Comparison of ENCODE assay signal across 9 mouse cellular contexts in genomic region chr5:111378126-111378993, GRCm38 (mm10). TPM values are rescaled to one million over a fixed set of nuclear protein-coding genes. Genes with fewer than 3 reads are reported as not detected.
A peak's percentile ranks its signal among the peaks of the same experiment; 100 is the strongest.
DNase-seq lines count a peak whose midpoint lies in the region; ATAC-seq and TF ChIP-seq lines count a peak whose summit lies in the region.
"Had no signal": no experiment of that assay in that cellular context is flagged by ENCODE, and none has a peak within 500 bp of the region (broad histone marks: within the 10 kb centered on the region; RNA-seq: fewer than 3 reads in every experiment).

No protein-coding gene starts in this region.

- WGBS in forebrain, embryonic 14.5 days = 71% methylated on average over 7 of the region's 7 CpGs
- 77% methylated on average over 7 of the region's 7 CpGs for WGBS in forebrain, embryonic 15.5 days
- 67% methylated on average over 7 of the region's 7 CpGs for WGBS in intestine, postnatal 0 days

- peaks cover 84% of the 10 kb centered on the region for H3K36me3 ChIP-seq in forebrain, embryonic 14.5 days (ENCODE audit: control insufficient read depth, insufficient read depth, low read length)
- peaks cover 39% of the 10 kb centered on the region for H3K36me3 ChIP-seq in forebrain, embryonic 15.5 days
- H3K36me3 ChIP-seq in intestine, postnatal 0 days (ENCODE audit: control insufficient read depth, insufficient read depth) = peaks cover 72% of the 10 kb centered on the region

- DNase-seq in forebrain, embryonic 14.5 days (ENCODE audit: low spot score) = peak; percentile 61
- DNase-seq in layer of hippocampus, adult 2 months (ENCODE audit: low spot score in 2 of 2) = no peak
- DNase-seq in layer of hippocampus, postnatal 10 days (ENCODE audit: low spot score in 2 of 2) = no peak
- DNase-seq in adipocyte (ENCODE audit: low spot score) = peak; percentile 92
- DNase-seq in right cerebral cortex, postnatal 25 days = no peak
- DNase-seq in right cerebral cortex, postnatal 4 days = no peak

- H3K9ac ChIP-seq in forebrain, embryonic 14.5 days (ENCODE audit: low read length) = no peak overlapping the region
- no peak overlapping the region for H3K9ac ChIP-seq in forebrain, embryonic 15.5 days (replicated peaks)
- no peak overlapping the region for H3K9ac ChIP-seq in intestine, postnatal 0 days (ENCODE audit: low read depth, low read length)

- no peak for ATAC-seq in forebrain, embryonic 14.5 days
- no peak for ATAC-seq in forebrain, embryonic 15.5 days (replicated peaks)
- ATAC-seq in intestine, postnatal 0 days = no peak

- H3K4me3 ChIP-seq in forebrain, embryonic 14.5 days (ENCODE audit: low read depth, low read length) = no peak overlapping the region
- no peak overlapping the region for H3K4me3 ChIP-seq in forebrain, embryonic 15.5 days
- no peak overlapping the region for H3K4me3 ChIP-seq in layer of hippocampus, adult 2 months
- no peak overlapping the region for H3K4me3 ChIP-seq in intestine, postnatal 0 days (ENCODE audit: low read depth, low read length)
- H3K4me3 ChIP-seq: erythroblast, embryonic 14.5 days had no signal

- no peak overlapping the region for H3K27ac ChIP-seq in forebrain, embryonic 14.5 days (ENCODE audit: low read depth, low read length)
- H3K27ac ChIP-seq in forebrain, embryonic 15.5 days (replicated peaks) = no peak overlapping the region
- no peak overlapping the region for H3K27ac ChIP-seq in layer of hippocampus, adult 2 months
- no peak overlapping the region for H3K27ac ChIP-seq in intestine, postnatal 0 days (ENCODE audit: low read depth, low read length)

- peak; percentile 64 for TF ChIP-seq CTCF in layer of hippocampus, adult 2 months (conservative IDR thresholded peaks at IDR 0.05)
- peak; percentile 53 for TF ChIP-seq CTCF in intestine, postnatal 0 days (IDR thresholded peaks at IDR 0.05; ENCODE audit: low read depth)

- no peaks in the 10 kb centered on the region for H3K9me3 ChIP-seq in forebrain, embryonic 14.5 days (replicated peaks; ENCODE audit: control insufficient read depth, low read length)
- H3K9me3 ChIP-seq in forebrain, embryonic 15.5 days = no peaks in the 10 kb centered on the region
- no peaks in the 10 kb centered on the region for H3K9me3 ChIP-seq in intestine, postnatal 0 days (ENCODE audit: control insufficient read depth)

- H3K4me1 ChIP-seq in forebrain, embryonic 14.5 days (ENCODE audit: control insufficient read depth, insufficient read depth, low read length) = no peaks in the 10 kb centered on the region
- no peaks in the 10 kb centered on the region; the same call in 1 of the 2 replicates for H3K4me1 ChIP-seq in forebrain, embryonic 15.5 days
- no peaks in the 10 kb centered on the region for H3K4me1 ChIP-seq in intestine, postnatal 0 days (replicated peaks; ENCODE audit: control insufficient read depth, insufficient read depth, low read length)

- H3K4me2 ChIP-seq in forebrain, embryonic 14.5 days (ENCODE audit: low read length) = no peak overlapping the region
- no peak overlapping the region for H3K4me2 ChIP-seq in forebrain, embryonic 15.5 days (replicated peaks)
- no peak overlapping the region for H3K4me2 ChIP-seq in intestine, postnatal 0 days (replicated peaks; ENCODE audit: low read depth)

- H3K27me3 ChIP-seq in forebrain, embryonic 14.5 days (replicated peaks; ENCODE audit: control insufficient read depth, insufficient read depth, low read length) = no peaks in the 10 kb centered on the region
- H3K27me3 ChIP-seq in forebrain, embryonic 15.5 days = no peaks in the 10 kb centered on the region
- H3K27me3 ChIP-seq in intestine, postnatal 0 days (replicated peaks; ENCODE audit: control insufficient read depth, insufficient read depth, low read length) = no peaks in the 10 kb centered on the region

RNA-seq across cellular contexts. Expression of gene Mn1, which starts 38.8 kb away (rescaled TPM):
- 57.2 and 71.2 TPM in 2 replicates for polyA plus RNA-seq in forebrain, embryonic 14.5 days (2014; fragmentation: Nextera tagmentation; extraction: Ambion mirVana)
- polyA plus RNA-seq in forebrain, embryonic 15.5 days (2015; fragmentation: Nextera tagmentation; extraction: Ambion mirVana) = 102 and 109 TPM in 2 replicates
- 10 to 100 TPM; 38.4 to 45.6 TPM for total RNA-seq in layer of hippocampus, adult 2 months (2021)
- 10 to 100 TPM; 33.7 to 36.8 TPM for total RNA-seq in layer of hippocampus, postnatal 10 days (2021)
- polyA plus RNA-seq in intestine, postnatal 0 days (2015; fragmentation: Nextera tagmentation; extraction: Ambion mirVana) = 2.8 and 3.1 TPM in 2 replicates

RNA-seq across cellular contexts. Expression of gene Pitpnb, which starts 47.8 kb away (rescaled TPM):
- polyA plus RNA-seq in forebrain, embryonic 14.5 days (2014; fragmentation: Nextera tagmentation; extraction: Ambion mirVana) = 102 and 105 TPM in 2 replicates
- polyA plus RNA-seq in forebrain, embryonic 15.5 days (2015; fragmentation: Nextera tagmentation; extraction: Ambion mirVana) = 99.5 and 102 TPM in 2 replicates
- 10 to 100 TPM; 80.2 to 82.3 TPM for total RNA-seq in layer of hippocampus, adult 2 months (2021)
- total RNA-seq in layer of hippocampus, postnatal 10 days (2021) = 10 to 100 TPM; 68.3 to 73.7 TPM
- 42.9 and 44.0 TPM in 2 replicates for polyA plus RNA-seq in intestine, postnatal 0 days (2015; fragmentation: Nextera tagmentation; extraction: Ambion mirVana)

Comparison
In these comparisons a context has a peak if more than half of its experiments do, and no peak if none do; other contexts are left out.
1. DNase-seq: peak in forebrain, embryonic 14.5 days (single experiment) and adipocyte (single experiment); none in layer of hippocampus, adult 2 months (0 of 2), layer of hippocampus, postnatal 10 days (0 of 2), right cerebral cortex, postnatal 25 days (single experiment) and right cerebral cortex, postnatal 4 days (single experiment).
2. RNA of gene Mn1, which starts 38.8 kb away (polyA plus RNA-seq): 102 to 109 TPM in forebrain, embryonic 15.5 days and 57.2 to 71.2 TPM in forebrain, embryonic 14.5 days; 2.8 to 3.1 TPM in intestine, postnatal 0 days; every median in the first group is over 10 times any median in the second.